Mouse (Mus musculus): ENCODE results near the gene Spic.

Spic gene

DNA sequence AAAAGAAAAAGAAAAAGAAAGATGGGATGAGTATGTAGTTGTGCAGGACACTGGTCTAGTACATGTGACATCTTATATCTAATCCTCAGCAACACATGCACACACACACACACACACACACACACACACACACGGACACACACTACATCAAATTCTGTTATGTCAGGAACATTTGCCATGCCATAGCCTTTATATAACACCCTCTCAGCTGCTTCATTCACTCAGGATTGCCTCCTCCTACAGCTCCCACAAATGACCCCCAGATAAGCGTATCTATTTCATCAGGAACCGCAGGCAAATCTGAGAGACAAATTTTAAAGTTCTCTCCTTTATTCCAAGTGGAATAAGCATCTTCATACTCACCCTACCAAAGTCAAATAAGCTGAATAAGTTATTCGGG is 25.9 kb downstream of the Spic start:
- DNase-seq (ENCODE audit: extremely low read depth, insufficient read length, low spot score) = no peak

DNA sequence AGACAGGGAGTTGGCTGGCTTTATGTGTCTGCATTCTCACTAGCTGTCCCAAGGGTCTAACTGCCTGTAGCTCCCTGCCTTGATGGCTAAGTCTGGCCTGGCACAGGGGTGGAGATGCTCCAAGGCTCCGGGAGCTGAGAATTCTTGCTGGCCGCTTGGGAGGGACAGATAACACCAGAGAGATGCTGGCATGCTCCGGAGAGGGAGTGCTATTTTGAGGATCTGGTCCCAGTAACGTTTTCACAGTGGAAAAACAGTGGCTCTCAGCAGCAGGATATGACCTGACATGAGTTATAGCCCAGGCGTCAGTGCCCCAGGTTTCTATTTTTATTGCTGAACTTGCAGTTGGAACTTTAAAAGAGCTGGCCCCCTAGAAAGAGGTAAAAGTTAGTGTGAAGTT is 39.4 kb downstream of the Spic start:
- no peak for DNase-seq (ENCODE audit: extremely low read depth, insufficient read length, low spot score)

DNA sequence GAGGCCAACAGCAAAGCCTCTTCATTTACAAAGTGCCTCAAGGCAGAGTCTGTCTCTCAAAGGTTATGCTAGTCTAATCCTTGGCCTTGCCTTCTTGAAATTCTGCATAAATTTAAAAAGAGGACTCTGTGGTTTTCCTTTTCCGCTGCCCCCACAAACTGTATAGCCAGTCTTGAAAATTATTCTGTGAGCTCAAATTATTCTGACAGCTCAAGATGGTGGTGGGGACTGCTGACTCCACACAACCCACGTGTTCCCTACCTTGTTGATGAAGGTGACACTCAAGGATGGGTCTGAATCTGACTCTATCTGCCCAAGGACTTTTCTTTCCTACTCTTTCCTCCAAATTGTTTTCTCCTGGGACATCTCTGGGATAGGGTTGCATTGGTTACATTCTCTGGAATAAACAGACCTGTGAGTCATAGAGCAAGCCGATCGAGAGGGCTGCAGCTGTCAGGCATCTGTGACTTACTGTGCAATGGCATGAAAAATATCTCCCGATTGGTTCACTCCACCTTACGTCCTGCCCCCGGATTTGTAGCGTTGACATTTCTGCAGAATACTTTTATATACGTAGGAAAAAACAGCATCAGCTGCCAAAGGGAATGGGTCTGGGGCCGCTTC is 53.4 kb downstream of the Spic start:
- DNase-seq (ENCODE audit: extremely low read depth, insufficient read length, low spot score) = peak; percentile 37

DNA sequence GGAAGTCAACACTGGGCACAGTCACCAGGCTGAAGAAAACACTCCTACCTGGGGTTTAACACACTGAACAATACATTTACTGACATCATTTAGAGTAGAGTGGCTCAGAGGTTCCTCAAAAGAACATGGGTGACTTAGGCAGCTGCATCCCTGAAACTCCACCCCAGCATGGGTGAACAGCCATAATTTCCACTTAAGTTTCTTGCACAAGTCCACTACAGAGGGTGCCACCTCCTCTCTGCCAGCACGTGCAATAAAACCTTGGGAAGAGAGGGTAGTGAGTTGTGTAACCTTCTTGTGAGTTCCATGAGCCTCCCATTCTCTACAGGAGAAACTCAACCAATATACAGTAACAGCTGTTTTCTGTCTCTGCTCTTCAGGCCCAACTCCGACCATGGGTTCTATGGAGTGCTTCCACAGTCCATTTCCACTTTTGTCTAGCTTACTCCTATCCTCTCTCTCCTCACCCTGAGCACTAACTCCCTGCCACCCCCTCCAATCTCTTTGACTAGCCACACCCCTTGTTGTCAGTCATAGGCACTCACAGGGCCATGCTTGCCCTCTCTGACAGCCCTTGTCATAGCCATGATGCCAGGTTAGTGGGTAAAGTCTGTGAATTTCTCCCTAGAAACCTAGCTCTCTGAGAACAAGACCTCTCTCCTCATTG is 54.0 kb downstream of the Spic start:
- no peak for DNase-seq (ENCODE audit: extremely low read depth, insufficient read length, low spot score)

DNA sequence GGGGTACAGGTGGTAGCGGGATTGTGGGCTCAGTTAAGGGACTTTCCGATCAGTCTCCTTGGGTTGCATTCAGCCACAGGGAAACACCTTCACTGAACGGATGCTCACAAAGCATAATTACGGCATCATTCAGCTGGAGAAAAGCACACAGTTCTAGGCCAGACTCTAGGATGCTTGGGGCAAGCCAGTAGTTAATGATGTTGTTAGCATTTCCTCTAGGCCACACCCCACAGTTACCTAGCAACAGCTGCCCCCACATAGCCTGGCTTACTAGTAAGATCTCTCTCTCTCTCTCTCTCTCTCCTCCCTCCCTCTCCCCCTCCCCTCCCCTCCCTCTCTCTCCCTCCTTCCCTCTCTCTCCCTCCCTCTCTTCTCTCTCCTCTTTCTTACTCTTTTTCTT is 57.8 kb downstream of the Spic start:
- no peak for DNase-seq (ENCODE audit: extremely low read depth, insufficient read length, low spot score)

DNA sequence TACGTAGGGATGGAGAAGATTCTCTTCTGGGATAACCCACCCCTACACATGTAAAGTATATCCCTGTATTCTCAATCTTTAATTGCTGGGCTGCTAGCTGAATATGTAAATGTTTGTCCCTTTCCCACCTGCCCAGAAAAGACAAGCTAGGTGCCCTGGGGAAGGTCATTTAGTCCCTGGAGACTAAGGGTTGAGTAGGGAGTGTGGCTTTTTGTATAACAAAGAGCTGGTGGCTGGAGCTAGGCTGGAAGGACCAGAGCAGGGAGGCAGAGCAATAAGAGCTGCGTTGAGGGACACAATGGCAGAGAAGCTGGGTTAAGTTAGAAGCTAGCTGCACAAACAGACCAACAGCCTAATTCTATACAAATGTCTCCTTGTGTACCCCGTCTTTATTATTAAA is 58.6 kb downstream of the Spic start:
- no peak for DNase-seq (ENCODE audit: extremely low read depth, insufficient read length, low spot score)
